Mouse (Mus musculus) limb, embryonic 11.5 days (tissue): ENCODE data around the gene Slc52a3. TPM values are rescaled to one million over a fixed set of nuclear protein-coding genes. Genes with fewer than 3 reads are reported as not detected.

Source experiments
- ATAC-seq: fragments of 200-750 bp; cut with Nextera tagmentation; 2 replicates; pipeline ENCODE4 v1.8.0; 2017; ENCODE audit warnings: low read depth; ENCODE audit not compliant: insufficient number of reproducible peaks, low FRiP score, low TSS enrichment
- DNase-seq: peaks from one replicate; pipeline ENCODE4 v3.0.0-alpha.2; 2015; ENCODE audit warnings: low spot score
- H3K27ac ChIP-seq: fragments of 300-500 bp; sonication (generic); replicated peaks from 2 replicates; pipeline ENCODE4 v1.5.1; 2014; ENCODE audit warnings: low read depth, mild to moderate bottlenecking, low read length
- H3K27me3 ChIP-seq: fragments of 300-500 bp; sonication (generic); 2 replicates; pipeline ENCODE4 v1.6.1; 2014; ENCODE audit warnings: mild to moderate bottlenecking, low read length, mixed read lengths; ENCODE audit not compliant: control insufficient read depth, insufficient read depth
- H3K36me3 ChIP-seq: fragments of 300-500 bp; sonication (generic); 2 replicates; pipeline ENCODE4 v1.6.1; 2014; ENCODE audit warnings: mild to moderate bottlenecking, low read length, moderate library complexity, mixed read lengths; ENCODE audit not compliant: control insufficient read depth, insufficient read depth
- H3K4me1 ChIP-seq: fragments of 300-500 bp; sonication (generic); 2 replicates; pipeline ENCODE4 v1.6.1; 2014; ENCODE audit warnings: low read length, mixed read lengths; ENCODE audit not compliant: control insufficient read depth, insufficient read depth
- H3K4me2 ChIP-seq: fragments of 300-500 bp; sonication (generic); 2 replicates; pipeline ENCODE4 v1.6.1; 2014; ENCODE audit warnings: low read depth, mild to moderate bottlenecking, moderate library complexity; ENCODE audit not compliant: severe bottlenecking
- H3K4me3 ChIP-seq: fragments of 300-500 bp; sonication (generic); 2 replicates; pipeline ENCODE4 v1.5.1; 2014; ENCODE audit warnings: low read depth, low read length
- H3K9ac ChIP-seq: fragments of 300-500 bp; sonication (generic); 2 replicates; pipeline ENCODE4 v1.6.1; 2014; ENCODE audit warnings: mild to moderate bottlenecking, low read length
- H3K9me3 ChIP-seq: fragments of 300-500 bp; sonication (generic); 2 replicates; pipeline ENCODE4 v1.6.1; 2016; ENCODE audit warnings: low read length; ENCODE audit not compliant: control insufficient read depth
- WGBS: fragments of 180-500 bp; shearing (Covaris S2); extraction: QIAGEN DNeasy Blood & Tissue Kit; methylation state at CpG from one replicate; pipeline ENCODE4 v1.1.7; 2014; 5-methylcytosine and 5-hydroxymethylcytosine counted together
- polyA plus RNA-seq: library from polyadenylated mRNA; unstranded; fragments of >200 nt; fragmentation: Nextera tagmentation; extraction: Ambion mirVana; gene quantifications from 2 replicates; pipeline ENCODE4 v1.2.1, GENCODE M21; 2014

Gene Slc52a3
- polyA plus RNA-seq, 1 experiment from 2014 or later, result 0.88 TPM

- Histone ChIP-seq H3K4me3 (no peak overlapping the region), H3K9ac (no peak overlapping the region), H3K27ac (no peak overlapping the region), H3K27me3 (no peaks in the 10 kb centered on the region), H3K4me2 (no peak overlapping the region), H3K9me3 (no peaks in the 10 kb centered on the region), H3K4me1 (no peaks in the 10 kb centered on the region), H3K36me3 (no peaks in the 10 kb centered on the region)
- DNase-seq (no peak), ATAC-seq (no peak)
- 88% methylated on average over 7 of the region's 7 CpGs for WGBS
Measured at GRCm38 (mm10) chr2:152010661-152011060, 14.3 kb downstream of the Slc52a3 start.

- Histone ChIP-seq H3K27me3 (no peaks in the 10 kb centered on the region), H3K9me3 (no peaks in the 10 kb centered on the region), H3K4me3 (no peak overlapping the region), H3K27ac (no peak overlapping the region), H3K4me2 (no peak overlapping the region), H3K9ac (no peak overlapping the region), H3K36me3 (no peaks in the 10 kb centered on the region), H3K4me1 (no peaks in the 10 kb centered on the region)
- DNase-seq (no peak), ATAC-seq (no peak)
- 38% methylated on average over 2 of the region's 2 CpGs for WGBS
Measured at GRCm38 (mm10) chr2:152011724-152012123, 15.4 kb downstream of the Slc52a3 start.

GRCm38 (mm10) chr2:152012222-152012621 is 15.9 kb downstream of the Slc52a3 start:
- ATAC-seq (no peak), DNase-seq (no peak)
- no peaks in the 10 kb centered on the region for H3K9me3 ChIP-seq
- H3K4me2 ChIP-seq, result no peak overlapping the region
- H3K36me3 ChIP-seq, result no peaks in the 10 kb centered on the region
- WGBS, result 69% methylated on average over 4 of the region's 4 CpGs
- no peak overlapping the region for H3K27ac ChIP-seq
- H3K27me3 ChIP-seq, result no peaks in the 10 kb centered on the region
- H3K4me3 ChIP-seq, result no peak overlapping the region
- H3K4me1 ChIP-seq, result no peaks in the 10 kb centered on the region
- no peak overlapping the region for H3K9ac ChIP-seq

GRCm38 (mm10) chr2:152012701-152013100 is 16.4 kb downstream of the Slc52a3 start:
- H3K27ac ChIP-seq, result no peak overlapping the region
- ATAC-seq (no peak), DNase-seq (no peak)
- 70% methylated on average over 2 of the region's 2 CpGs for WGBS
- no peaks in the 10 kb centered on the region for H3K36me3 ChIP-seq
- no peak overlapping the region for H3K4me2 ChIP-seq
- H3K4me3 ChIP-seq, result no peak overlapping the region
- no peaks in the 10 kb centered on the region for H3K27me3 ChIP-seq
- no peaks in the 10 kb centered on the region for H3K9me3 ChIP-seq
- no peaks in the 10 kb centered on the region for H3K4me1 ChIP-seq
- no peak overlapping the region for H3K9ac ChIP-seq

GRCm38 (mm10) chr2:152015997-152016396 is 19.7 kb downstream of the Slc52a3 start:
- no peaks in the 10 kb centered on the region for H3K36me3 ChIP-seq
- no peak overlapping the region for H3K4me3 ChIP-seq
- WGBS, result 56% methylated on average over 4 of the region's 4 CpGs
- ATAC-seq (no peak), DNase-seq (no peak)
- no peaks in the 10 kb centered on the region for H3K4me1 ChIP-seq
- H3K9ac ChIP-seq, result no peak overlapping the region
- no peaks in the 10 kb centered on the region for H3K27me3 ChIP-seq
- no peak overlapping the region for H3K4me2 ChIP-seq
- H3K9me3 ChIP-seq, result no peaks in the 10 kb centered on the region
- no peak overlapping the region for H3K27ac ChIP-seq

GRCm38 (mm10) chr2:152016666-152017065 is 20.4 kb downstream of the Slc52a3 start:
- no peak overlapping the region for H3K27ac ChIP-seq

GRCm38 (mm10) chr2:152020255-152020654 is 23.9 kb downstream of the Slc52a3 start:
- no peaks in the 10 kb centered on the region; the same call in 1 of the 2 replicates for H3K27me3 ChIP-seq
- H3K36me3 ChIP-seq, result no peaks in the 10 kb centered on the region
- H3K9ac ChIP-seq, result no peak overlapping the region
- no peak overlapping the region for H3K4me3 ChIP-seq
- no peak for ATAC-seq
- peak; percentile 79 for DNase-seq
- 23% methylated on average over 6 of the region's 6 CpGs for WGBS
- no peak overlapping the region for H3K27ac ChIP-seq
- no peak overlapping the region for H3K4me2 ChIP-seq
- no peaks in the 10 kb centered on the region for H3K4me1 ChIP-seq
- H3K9me3 ChIP-seq, result no peaks in the 10 kb centered on the region

More at GRCm38 (mm10) chr2:152016666-152017065, 20.4 kb downstream of the Slc52a3 start:
- no peaks in the 10 kb centered on the region for H3K27me3 ChIP-seq
- H3K4me1 ChIP-seq, result no peaks in the 10 kb centered on the region
- no peaks in the 10 kb centered on the region for H3K9me3 ChIP-seq
- no peak overlapping the region for H3K9ac ChIP-seq
- WGBS, result 81% methylated on average over 9 of the region's 9 CpGs
- no peak overlapping the region for H3K4me2 ChIP-seq
- DNase-seq (no peak), ATAC-seq (no peak)
- no peak overlapping the region for H3K4me3 ChIP-seq
- no peaks in the 10 kb centered on the region for H3K36me3 ChIP-seq

- no peak overlapping the region for H3K4me2 ChIP-seq
- DNase-seq, result no peak
- H3K36me3 ChIP-seq, result no peaks in the 10 kb centered on the region
Measured at GRCm38 (mm10) chr2:152022022-152022421, 25.7 kb downstream of the Slc52a3 start.

GRCm38 (mm10) chr2:152024883-152025422 is 28.6 kb downstream of the Slc52a3 start:
- DNase-seq (no peak), ATAC-seq (no peak)
- 45% methylated on average over 11 of the region's 11 CpGs for WGBS
- Histone ChIP-seq H3K4me3 (no peak overlapping the region), H3K4me1 (no peaks in the 10 kb centered on the region), H3K36me3 (no peaks in the 10 kb centered on the region), H3K9me3 (no peaks in the 10 kb centered on the region), H3K4me2 (no peak overlapping the region), H3K27me3 (peaks cover 3% of the 10 kb centered on the region; the same call in 1 of the 2 replicates), H3K9ac (no peak overlapping the region), H3K27ac (no peak overlapping the region)

More at GRCm38 (mm10) chr2:152022022-152022421, 25.7 kb downstream of the Slc52a3 start:
- Histone ChIP-seq H3K9ac (no peak overlapping the region), H3K27ac (no peak overlapping the region), H3K27me3 (no peaks in the 10 kb centered on the region; the same call in 1 of the 2 replicates), H3K4me1 (no peaks in the 10 kb centered on the region), H3K4me3 (no peak overlapping the region), H3K9me3 (no peaks in the 10 kb centered on the region)
- ATAC-seq, result no peak
